Mouse (Mus musculus) midbrain, embryonic 14.5 days (tissue): ENCODE results near the gene Abca14. TPM values are rescaled to one million over a fixed set of nuclear protein-coding genes. Genes with fewer than 3 reads are reported as not detected.

Experiments
- ATAC-seq: fragments of 200-750 bp; cut with Nextera tagmentation; 2 replicates; pipeline ENCODE4 v1.8.0; 2017; ENCODE audit warnings: moderate number of reproducible peaks, moderate library complexity; ENCODE audit not compliant: low FRiP score, low TSS enrichment
- DNase-seq: peaks from one replicate; pipeline ENCODE4 v3.0.0-alpha.2; 2015
- H3K27ac ChIP-seq: fragments of 300-500 bp; sonication (generic); replicated peaks from 2 replicates; pipeline ENCODE4 v1.5.1; 2014; ENCODE audit warnings: mild to moderate bottlenecking, low read depth, low read length, moderate library complexity
- H3K27me3 ChIP-seq: fragments of 300-500 bp; sonication (generic); 2 replicates; pipeline ENCODE4 v1.6.1; 2014; ENCODE audit warnings: low read length, control low read depth, mixed read lengths; ENCODE audit not compliant: control insufficient read depth, insufficient read depth
- H3K36me3 ChIP-seq: fragments of 300-500 bp; sonication (generic); 2 replicates; pipeline ENCODE4 v1.6.1; 2014; ENCODE audit warnings: low read length, control low read depth; ENCODE audit not compliant: control insufficient read depth, insufficient read depth
- H3K4me1 ChIP-seq: fragments of 300-500 bp; sonication (generic); 2 replicates; pipeline ENCODE4 v1.6.1; 2014; ENCODE audit warnings: mild to moderate bottlenecking, antibody characterized with exemption, low read length, control low read depth; ENCODE audit not compliant: control insufficient read depth, insufficient read depth
- H3K4me2 ChIP-seq: fragments of 300-500 bp; sonication (generic); 2 replicates; pipeline ENCODE4 v1.6.1; 2014; ENCODE audit warnings: mild to moderate bottlenecking, low read length, moderate library complexity
- H3K4me3 ChIP-seq: fragments of 300-500 bp; sonication (generic); replicated peaks from 2 replicates; pipeline ENCODE4 v1.5.1; 2014; ENCODE audit warnings: low read depth, low read length
- H3K9ac ChIP-seq: fragments of 300-500 bp; sonication (generic); replicated peaks from 2 replicates; pipeline ENCODE4 v1.6.1; 2014; ENCODE audit warnings: mild to moderate bottlenecking, low read length, moderate library complexity
- H3K9me3 ChIP-seq: fragments of 300-500 bp; sonication (generic); 2 replicates; pipeline ENCODE4 v1.6.1; 2016; ENCODE audit warnings: low read length, control low read depth, mixed read lengths; ENCODE audit not compliant: control insufficient read depth
- WGBS: fragments of 180-500 bp; shearing (Covaris S2); extraction: QIAGEN DNeasy Blood & Tissue Kit; methylation state at CpG from one replicate; pipeline ENCODE4 v1.1.7; 2014; 5-methylcytosine and 5-hydroxymethylcytosine counted together
- polyA plus RNA-seq: library from polyadenylated mRNA; unstranded; fragments of >200 nt; fragmentation: Nextera tagmentation; extraction: Ambion mirVana; gene quantifications from 2 replicates; pipeline ENCODE4 v1.2.1, GENCODE M21; 2014

The Abca14 gene
- polyA plus RNA-seq, 1 experiment from 2014 or later = not detected

DNA sequence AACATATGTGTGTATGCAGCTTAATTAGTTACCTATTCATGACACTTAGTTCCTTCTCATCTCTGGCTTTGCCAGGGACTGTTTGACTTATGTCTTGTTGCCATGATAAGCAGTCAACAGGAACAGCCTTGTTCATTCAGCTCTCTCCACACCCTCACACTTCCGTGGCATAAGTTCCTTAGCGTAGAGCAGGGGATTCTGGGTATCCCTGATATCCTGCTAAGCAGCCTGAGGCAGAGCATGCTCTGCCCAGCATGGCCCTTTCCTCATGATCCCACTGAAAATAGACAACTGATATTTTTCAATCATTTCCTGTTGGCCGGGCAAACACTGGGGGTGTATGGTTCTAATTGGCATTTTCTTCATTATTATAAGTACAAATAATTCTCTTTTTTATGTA, 26.1 kb upstream of the Abca14 start:
- DNase-seq = no peak
- H3K9ac ChIP-seq = no peak overlapping the region
- no peak overlapping the region for H3K4me2 ChIP-seq
- no peaks in the 10 kb centered on the region for H3K4me1 ChIP-seq
- ATAC-seq = no peak
- no peaks in the 10 kb centered on the region for H3K36me3 ChIP-seq
- WGBS = 81% methylated on average over 3 of the region's 3 CpGs
- no peak overlapping the region for H3K27ac ChIP-seq
- no peaks in the 10 kb centered on the region for H3K27me3 ChIP-seq
- H3K9me3 ChIP-seq = no peaks in the 10 kb centered on the region
- no peak overlapping the region for H3K4me3 ChIP-seq

DNA sequence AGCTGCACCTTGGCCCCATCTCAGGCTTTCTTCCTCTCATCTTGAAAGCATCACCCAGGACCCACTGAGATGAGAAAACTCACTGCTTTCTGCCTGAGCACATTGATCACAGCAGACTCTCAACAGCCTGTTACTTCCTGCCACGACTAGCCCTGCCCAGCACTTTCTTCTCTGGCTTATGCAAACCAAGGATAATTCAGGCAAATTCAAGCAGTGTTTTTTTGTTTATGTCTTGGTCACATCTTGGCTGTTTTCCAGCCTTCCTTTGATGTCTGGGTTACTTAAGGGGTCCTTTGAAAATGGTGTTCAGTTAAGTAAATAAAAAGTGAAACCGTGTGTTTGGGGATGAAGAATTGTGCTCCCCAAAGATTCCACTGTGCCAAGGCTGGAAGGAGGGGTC, 24.8 kb upstream of the Abca14 start:
- H3K9ac ChIP-seq = no peak overlapping the region
- DNase-seq (peak; percentile 29), ATAC-seq (no peak)
- H3K27me3 ChIP-seq = no peaks in the 10 kb centered on the region
- H3K4me2 ChIP-seq = no peak overlapping the region
- no peaks in the 10 kb centered on the region for H3K9me3 ChIP-seq
- H3K4me1 ChIP-seq = no peaks in the 10 kb centered on the region
- WGBS = 26% methylated on average over 2 of the region's 2 CpGs
- no peaks in the 10 kb centered on the region for H3K36me3 ChIP-seq
- no peak overlapping the region for H3K27ac ChIP-seq
- H3K4me3 ChIP-seq = no peak overlapping the region

- H3K27me3 ChIP-seq = no peaks in the 10 kb centered on the region
- H3K4me3 ChIP-seq = no peak overlapping the region
- no peaks in the 10 kb centered on the region for H3K9me3 ChIP-seq
- no peak overlapping the region for H3K27ac ChIP-seq
- H3K36me3 ChIP-seq = no peaks in the 10 kb centered on the region
- WGBS = 88% methylated on average over 5 of the region's 5 CpGs
- ATAC-seq (no peak), DNase-seq (no peak)
- no peaks in the 10 kb centered on the region for H3K4me1 ChIP-seq
- H3K9ac ChIP-seq = no peak overlapping the region
- no peak overlapping the region for H3K4me2 ChIP-seq
These were observed 23.2 kb upstream of the Abca14 start for GRCm38 (mm10) chr7:120180547-120180946.

DNA sequence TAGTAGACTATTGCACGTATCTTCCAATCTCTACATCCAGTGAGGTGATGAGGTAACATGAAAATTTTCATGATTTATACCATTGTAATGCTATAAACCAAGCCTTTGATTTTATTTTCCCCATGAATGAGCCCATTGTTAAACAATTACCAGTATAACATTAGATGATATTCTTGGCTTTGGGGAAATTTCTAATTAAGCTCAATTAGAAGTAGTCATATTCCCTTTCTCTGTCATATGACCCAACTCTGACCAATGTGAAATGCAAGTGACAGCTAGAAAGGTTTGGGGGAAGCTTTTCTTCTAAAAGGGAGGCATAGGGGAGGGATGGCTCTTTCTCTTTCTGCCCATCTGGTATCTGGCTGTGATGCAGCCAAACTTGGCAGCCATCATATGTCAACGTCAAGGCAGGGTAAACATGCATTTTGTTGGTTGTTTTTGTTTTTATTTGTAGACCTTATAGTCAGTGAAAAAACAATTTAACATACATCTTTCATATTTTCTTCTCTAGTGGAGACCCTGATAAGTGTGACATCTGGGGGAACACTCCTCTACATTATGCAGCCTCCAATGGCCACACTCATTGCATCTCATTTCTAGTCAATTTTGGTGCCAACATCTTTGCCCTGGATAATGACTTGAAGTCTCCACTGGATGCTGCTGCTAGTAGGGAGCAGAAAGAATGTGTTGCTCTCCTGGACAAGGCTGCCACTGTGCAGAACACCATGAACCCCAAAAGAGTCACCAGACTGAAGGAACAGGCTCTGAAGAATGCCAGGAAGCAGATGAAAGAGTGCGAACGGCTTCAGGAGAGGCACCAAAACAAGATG, 22.1 kb upstream of the Abca14 start:
- Histone ChIP-seq H3K9ac (no peak overlapping the region), H3K27ac (no peak overlapping the region), H3K4me3 (no peak overlapping the region), H3K4me2 (no peak overlapping the region), H3K4me1 (no peaks in the 10 kb centered on the region), H3K27me3 (no peaks in the 10 kb centered on the region), H3K9me3 (no peaks in the 10 kb centered on the region), H3K36me3 (no peaks in the 10 kb centered on the region)
- DNase-seq = no peak
- 93% methylated on average over 4 of the region's 4 CpGs for WGBS
- ATAC-seq = no peak

- Histone ChIP-seq H3K4me2 (no peak overlapping the region), H3K4me1 (no peaks in the 10 kb centered on the region), H3K9me3 (no peaks in the 10 kb centered on the region), H3K9ac (no peak overlapping the region), H3K4me3 (no peak overlapping the region), H3K36me3 (no peaks in the 10 kb centered on the region), H3K27ac (no peak overlapping the region), H3K27me3 (no peaks in the 10 kb centered on the region)
- no peak for DNase-seq
- no peak for ATAC-seq
These were observed 20.9 kb upstream of the Abca14 start for GRCm38 (mm10) chr7:120182891-120183290.

- Histone ChIP-seq H3K9me3 (no peaks in the 10 kb centered on the region), H3K4me1 (no peaks in the 10 kb centered on the region), H3K4me3 (no peak overlapping the region), H3K36me3 (no peaks in the 10 kb centered on the region), H3K27ac (no peak overlapping the region), H3K27me3 (no peaks in the 10 kb centered on the region), H3K4me2 (no peak overlapping the region), H3K9ac (no peak overlapping the region)
- whole genome bisulfite sequencing = 87% methylated on average over 5 of the region's 5 CpGs
- ATAC-seq = no peak
- DNase-seq = no peak
These were observed 14.8 kb upstream of the Abca14 start for GRCm38 (mm10) chr7:120188946-120189345.

DNA sequence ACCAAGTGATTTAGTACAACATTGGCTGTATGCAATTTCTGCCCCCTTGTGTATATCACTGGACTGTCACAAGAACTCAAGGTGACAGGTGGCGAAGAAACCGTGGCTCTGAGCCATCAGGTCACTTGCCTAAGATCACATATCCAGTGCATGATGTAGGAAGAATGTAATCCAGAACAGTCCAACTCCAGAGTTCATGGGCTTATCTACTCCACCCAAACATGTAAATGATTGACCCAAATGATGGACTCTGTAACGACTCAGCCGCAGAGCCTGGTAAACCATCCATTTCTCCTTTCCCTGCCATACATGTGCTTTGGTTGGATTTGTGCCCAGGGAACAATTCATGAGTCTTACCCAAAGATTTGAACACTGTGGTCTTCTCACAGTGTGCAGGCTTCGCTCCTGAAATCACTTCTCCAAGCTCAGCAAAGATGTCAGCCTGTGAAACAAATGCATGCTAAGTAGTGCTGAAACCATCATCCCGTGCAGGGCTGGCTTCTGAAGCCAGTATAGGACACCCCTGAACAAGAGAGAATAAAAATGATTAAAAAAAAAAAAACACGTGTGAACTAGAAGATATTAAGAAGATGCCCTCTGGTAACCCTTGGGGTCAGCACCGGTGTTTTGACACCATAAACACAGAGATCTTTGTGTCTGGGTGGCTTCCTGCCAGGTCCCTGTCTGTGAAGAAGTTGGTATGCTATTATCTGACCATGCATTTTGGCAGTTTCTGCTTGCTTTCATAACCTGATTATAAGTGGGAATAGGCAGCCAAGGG, 14.2 kb upstream of the Abca14 start:
- Histone ChIP-seq H3K4me2 (no peak overlapping the region), H3K36me3 (no peaks in the 10 kb centered on the region), H3K4me3 (no peak overlapping the region), H3K27ac (no peak overlapping the region), H3K9ac (no peak overlapping the region), H3K27me3 (no peaks in the 10 kb centered on the region), H3K9me3 (no peaks in the 10 kb centered on the region), H3K4me1 (no peaks in the 10 kb centered on the region)
- no peak for ATAC-seq
- no peak for DNase-seq
- WGBS = 76% methylated on average over 8 of the region's 8 CpGs

- ATAC-seq (no peak), DNase-seq (no peak)
- WGBS = 68% methylated on average over 8 of the region's 8 CpGs
- H3K9ac ChIP-seq = no peak overlapping the region
- no peaks in the 10 kb centered on the region for H3K36me3 ChIP-seq
- no peak overlapping the region for H3K4me3 ChIP-seq
- no peak overlapping the region for H3K4me2 ChIP-seq
- no peaks in the 10 kb centered on the region for H3K27me3 ChIP-seq
- no peak overlapping the region for H3K27ac ChIP-seq
- H3K9me3 ChIP-seq = no peaks in the 10 kb centered on the region
- H3K4me1 ChIP-seq = no peaks in the 10 kb centered on the region
These were observed 13.6 kb upstream of the Abca14 start for GRCm38 (mm10) chr7:120190150-120190665.
